Mouse (Mus musculus) midbrain, embryonic 12.5 days (tissue): ENCODE results near the gene Gm47289. TPM values are rescaled to one million over a fixed set of nuclear protein-coding genes. Genes with fewer than 3 reads are reported as not detected.

Experiments used
- ATAC-seq: fragments of 200-750 bp; cut with Nextera tagmentation; 2 replicates; pipeline ENCODE4 v1.8.0; 2017; ENCODE audit warnings: low read depth, moderate TSS enrichment, moderate library complexity; ENCODE audit not compliant: low FRiP score
- H3K27ac ChIP-seq: fragments of 300-500 bp; sonication (generic); replicated peaks from 2 replicates; pipeline ENCODE4 v1.5.1; 2016; ENCODE audit warnings: mild to moderate bottlenecking
- H3K27me3 ChIP-seq: fragments of 300-500 bp; sonication (generic); 2 replicates; pipeline ENCODE4 v1.6.1; 2016; ENCODE audit warnings: mild to moderate bottlenecking
- H3K36me3 ChIP-seq: fragments of 300-500 bp; sonication (generic); 2 replicates; pipeline ENCODE4 v1.6.1; 2016
- H3K4me1 ChIP-seq: fragments of 300-500 bp; sonication (generic); 2 replicates; pipeline ENCODE4 v1.6.1; 2016
- H3K4me2 ChIP-seq: fragments of 300-500 bp; sonication (generic); replicated peaks from 2 replicates; pipeline ENCODE4 v1.6.1; 2016; ENCODE audit warnings: mild to moderate bottlenecking, moderate library complexity
- H3K4me3 ChIP-seq: fragments of 300-500 bp; sonication (generic); 2 replicates; pipeline ENCODE4 v1.5.1; 2016; ENCODE audit warnings: mild to moderate bottlenecking
- H3K9ac ChIP-seq: fragments of 300-500 bp; sonication (generic); replicated peaks from 2 replicates; pipeline ENCODE4 v1.6.1; 2016; ENCODE audit warnings: mild to moderate bottlenecking, moderate library complexity
- H3K9me3 ChIP-seq: fragments of 300-500 bp; sonication (generic); 2 replicates; pipeline ENCODE4 v1.6.1; 2016; ENCODE audit warnings: mild to moderate bottlenecking
- WGBS: fragments of 180-500 bp; shearing (Covaris S2); methylation state at CpG from one replicate; pipeline ENCODE4 v1.1.7; 2016; 5-methylcytosine and 5-hydroxymethylcytosine counted together
- polyA plus RNA-seq: library from polyadenylated mRNA; unstranded; fragments of >200 nt; fragmentation: Nextera tagmentation; extraction: Ambion mirVana; gene quantifications from 2 replicates; pipeline ENCODE4 v1.2.1, GENCODE M21; 2016

Gene Gm47289
- not detected in 2 replicates for polyA plus RNA-seq

- H3K9me3 ChIP-seq: no peaks in the 10 kb centered on the region
- no peaks in the 10 kb centered on the region; the same call in 1 of the 2 replicates for H3K4me1 ChIP-seq
- no peaks in the 10 kb centered on the region for H3K36me3 ChIP-seq
- H3K9ac ChIP-seq: no peak within 1 kb of the TSS
- ATAC-seq: no peak
- H3K4me2 ChIP-seq: no peak within 1 kb of the TSS
- H3K27ac ChIP-seq: no peak within 1 kb of the TSS
- H3K27me3 ChIP-seq: peaks cover 39% of the 10 kb centered on the region
- no peak within 1 kb of the TSS for H3K4me3 ChIP-seq
- 63% methylated on average over 4 of the region's 4 CpGs for WGBS
Measured at GRCm38 (mm10) chr9:119158861-119159260, at the start of gene Gm47289. Gene Gm47289 (plus strand): TSS chr9:119159161.

- Histone ChIP-seq H3K4me3 (no peak overlapping the region), H3K9me3 (no peaks in the 10 kb centered on the region), H3K4me2 (no peak overlapping the region), H3K4me1 (no peaks in the 10 kb centered on the region), H3K27me3 (no peaks in the 10 kb centered on the region), H3K9ac (no peak overlapping the region), H3K27ac (no peak overlapping the region), H3K36me3 (no peaks in the 10 kb centered on the region)
- WGBS: 52% methylated on average over 12 of the region's 12 CpGs
- ATAC-seq: no peak
Measured at GRCm38 (mm10) chr9:119109685-119110353, 49.1 kb upstream of the Gm47289 start.

GRCm38 (mm10) chr9:119110640-119111039, 48.3 kb upstream of the Gm47289 start:
- Histone ChIP-seq H3K4me2 (no peak overlapping the region), H3K4me1 (no peaks in the 10 kb centered on the region), H3K36me3 (no peaks in the 10 kb centered on the region), H3K27me3 (no peaks in the 10 kb centered on the region), H3K9ac (no peak overlapping the region), H3K9me3 (no peaks in the 10 kb centered on the region), H3K4me3 (no peak overlapping the region), H3K27ac (no peak overlapping the region)
- 52% methylated on average over 3 of the region's 3 CpGs for WGBS
- no peak for ATAC-seq

- Histone ChIP-seq H3K9ac (no peak overlapping the region), H3K36me3 (no peaks in the 10 kb centered on the region), H3K4me1 (no peaks in the 10 kb centered on the region), H3K27ac (no peak overlapping the region), H3K27me3 (no peaks in the 10 kb centered on the region), H3K4me3 (no peak overlapping the region), H3K4me2 (no peak overlapping the region), H3K9me3 (no peaks in the 10 kb centered on the region)
- 88% methylated on average over 17 of the region's 17 CpGs for WGBS
- ATAC-seq: no peak
Measured at GRCm38 (mm10) chr9:119114911-119115310, 44.0 kb upstream of the Gm47289 start.

- Histone ChIP-seq H3K9me3 (no peaks in the 10 kb centered on the region), H3K4me2 (no peak overlapping the region), H3K27ac (no peak overlapping the region), H3K4me3 (no peak overlapping the region), H3K4me1 (no peaks in the 10 kb centered on the region), H3K27me3 (no peaks in the 10 kb centered on the region), H3K9ac (no peak overlapping the region), H3K36me3 (no peaks in the 10 kb centered on the region)
- ATAC-seq: no peak
- WGBS: 87% methylated on average over 19 of the region's 19 CpGs
Measured at GRCm38 (mm10) chr9:119119409-119120167, 39.4 kb upstream of the Gm47289 start.

- H3K27ac ChIP-seq: no peak overlapping the region
- H3K9me3 ChIP-seq: no peaks in the 10 kb centered on the region
- no peak for ATAC-seq
- no peak overlapping the region for H3K4me3 ChIP-seq
- no peaks in the 10 kb centered on the region for H3K36me3 ChIP-seq
- H3K4me1 ChIP-seq: no peaks in the 10 kb centered on the region
- no peaks in the 10 kb centered on the region for H3K27me3 ChIP-seq
- 85% methylated on average over 3 of the region's 3 CpGs for WGBS
- H3K9ac ChIP-seq: no peak overlapping the region
- H3K4me2 ChIP-seq: no peak overlapping the region
Measured at GRCm38 (mm10) chr9:119120168-119120560, 38.8 kb upstream of the Gm47289 start.

- Histone ChIP-seq H3K4me1 (no peaks in the 10 kb centered on the region), H3K27me3 (no peaks in the 10 kb centered on the region), H3K36me3 (no peaks in the 10 kb centered on the region), H3K4me3 (no peak overlapping the region), H3K9me3 (no peaks in the 10 kb centered on the region), H3K9ac (no peak overlapping the region), H3K4me2 (no peak overlapping the region), H3K27ac (no peak overlapping the region)
- ATAC-seq: no peak
- WGBS: 87% methylated on average over 18 of the region's 18 CpGs
Measured at GRCm38 (mm10) chr9:119122596-119123369, 36.2 kb upstream of the Gm47289 start.

GRCm38 (mm10) chr9:119128436-119129181, 30.4 kb upstream of the Gm47289 start:
- no peaks in the 10 kb centered on the region for H3K4me1 ChIP-seq
- H3K9me3 ChIP-seq: no peaks in the 10 kb centered on the region
- no peak overlapping the region for H3K4me3 ChIP-seq
- ATAC-seq: no peak
- 0 out of 2 replicates have a peak, but pooled peaks cover 3% of the 10 kb centered on the region for H3K27me3 ChIP-seq
- no peaks in the 10 kb centered on the region for H3K36me3 ChIP-seq
- 82% methylated on average over 12 of the region's 12 CpGs for WGBS
- H3K27ac ChIP-seq: no peak overlapping the region
- no peak overlapping the region for H3K4me2 ChIP-seq
- no peak overlapping the region for H3K9ac ChIP-seq

- 0 out of 2 replicates have a peak, but pooled peaks cover 3% of the 10 kb centered on the region for H3K27me3 ChIP-seq
- H3K4me2 ChIP-seq: no peak overlapping the region
- H3K36me3 ChIP-seq: no peaks in the 10 kb centered on the region
- no peak overlapping the region for H3K27ac ChIP-seq
- H3K9ac ChIP-seq: no peak overlapping the region
- ATAC-seq: no peak
- no peak overlapping the region for H3K4me3 ChIP-seq
- no peaks in the 10 kb centered on the region for H3K4me1 ChIP-seq
- 64% methylated on average over 5 of the region's 5 CpGs for WGBS
- no peaks in the 10 kb centered on the region for H3K9me3 ChIP-seq
Measured at GRCm38 (mm10) chr9:119130692-119131091, 28.3 kb upstream of the Gm47289 start.

- Histone ChIP-seq H3K4me3 (no peak overlapping the region), H3K9me3 (no peaks in the 10 kb centered on the region), H3K36me3 (no peaks in the 10 kb centered on the region), H3K4me1 (no peaks in the 10 kb centered on the region), H3K9ac (no peak overlapping the region), H3K27me3 (no peaks in the 10 kb centered on the region), H3K27ac (no peak overlapping the region), H3K4me2 (no peak overlapping the region)
- 86% methylated on average over 2 of the region's 2 CpGs for WGBS
- ATAC-seq: no peak
Measured at GRCm38 (mm10) chr9:119138836-119139235, 20.1 kb upstream of the Gm47289 start.

GRCm38 (mm10) chr9:119142066-119142465, 16.9 kb upstream of the Gm47289 start:
- Histone ChIP-seq H3K9ac (no peak overlapping the region), H3K27ac (no peak overlapping the region), H3K4me1 (no peaks in the 10 kb centered on the region), H3K4me2 (no peak overlapping the region), H3K36me3 (no peaks in the 10 kb centered on the region), H3K9me3 (no peaks in the 10 kb centered on the region), H3K27me3 (0 out of 2 replicates have a peak, but pooled peaks cover 3% of the 10 kb centered on the region), H3K4me3 (no peak overlapping the region)
- ATAC-seq: no peak
- WGBS: 92% methylated on average over 5 of the region's 5 CpGs
